Mouse (Mus musculus) heart, postnatal 0 days (tissue): ENCODE measurements at regions not wholly inside any gene's neighbourhood (a gene's known extent, or its start where the extent isn't known, plus 50 kb on each side); places are given as distances from the start of the nearest gene placed in this dataset.

Experiments used
- CTCF ChIP-seq: IDR thresholded peaks from 2 replicates; pipeline ENCODE4 v1.5.1; 2016; ENCODE audit warnings: antibody characterized with exemption, control low read depth, low read depth
- EP300 ChIP-seq: IDR thresholded peaks from 2 replicates; pipeline ENCODE4 v1.6.1; 2016; ENCODE audit warnings: antibody characterized with exemption, low read depth

DNA sequence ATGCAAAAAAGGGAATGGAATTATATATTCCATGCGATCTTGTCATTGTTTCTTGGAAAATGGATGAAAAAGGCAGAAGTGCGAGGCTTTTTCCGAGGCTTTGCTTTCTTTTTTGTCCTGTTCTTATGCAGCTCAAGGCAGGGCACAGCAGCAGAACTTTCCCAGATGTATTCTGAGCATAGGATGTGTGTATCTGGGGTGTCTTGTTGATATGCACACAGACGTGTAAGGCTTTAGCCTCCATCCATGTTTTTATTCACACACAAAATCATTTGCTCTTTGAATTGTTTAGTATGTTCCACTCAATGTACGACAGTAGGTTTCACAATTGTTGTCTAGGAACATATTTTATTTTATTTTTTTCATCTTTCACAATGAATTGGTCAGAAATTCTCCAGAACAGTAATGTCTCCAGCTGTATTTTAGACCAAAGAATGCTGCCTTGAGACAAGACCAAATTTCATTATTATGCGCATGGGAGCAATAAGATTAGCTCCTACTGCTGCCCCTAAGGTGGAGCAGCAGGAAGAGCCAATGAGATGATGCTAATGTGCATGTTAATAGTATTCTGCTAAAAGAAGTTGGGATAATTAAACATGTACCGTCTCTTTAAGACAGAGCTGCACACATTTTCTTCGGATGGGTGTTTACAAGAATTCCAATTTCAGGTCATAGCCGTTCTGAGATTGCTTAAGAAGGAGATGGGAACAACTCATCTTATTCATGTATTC, 678.7 kb downstream of the 5730522E02Rik start:
- TF ChIP-seq CTCF (no peak), EP300 (no peak)
